Mouse (Mus musculus): ENCODE data around the gene Wwox. TPM values are rescaled to one million over a fixed set of nuclear protein-coding genes. Genes with fewer than 3 reads are reported as not detected.
A peak's percentile ranks its signal among the peaks of the same experiment; 100 is the strongest.

Wwox gene
- polyA plus RNA-seq, 1 experiment from 2014 or later: 6.6 TPM

DNA sequence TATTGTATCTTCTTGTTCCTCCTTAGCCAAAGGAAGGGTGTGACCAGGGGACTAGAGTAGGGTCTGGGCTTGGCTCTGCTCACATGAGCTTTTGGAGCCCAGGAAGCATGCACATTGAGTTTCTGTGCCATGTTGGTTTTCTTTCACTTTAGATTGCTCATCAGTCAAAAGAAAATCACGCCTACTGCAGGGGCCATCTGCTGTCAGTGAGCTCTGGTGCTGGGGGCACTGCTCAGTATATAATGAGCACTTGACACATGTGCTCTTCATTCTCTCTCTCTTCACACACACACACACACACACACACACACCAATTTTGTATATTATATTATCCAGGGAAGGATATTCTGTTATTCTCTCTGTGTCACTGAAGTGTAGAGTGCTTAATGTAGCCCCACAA lies 141.2 kb downstream of the Wwox start:
- Histone ChIP-seq H3K36me3 (ENCODE audit: inconsistent target) (no peaks in the 10 kb centered on the region), H3K27ac (no peak overlapping the region), H3K79me2 (ENCODE audit: inconsistent target) (no peaks in the 10 kb centered on the region), H3K4me3 (ENCODE audit: inconsistent target) (no peak overlapping the region)
- WGBS (ENCODE audit: missing documents): 86% methylated on average over 1 of the region's 1 CpGs

- no peaks in the 10 kb centered on the region for H3K36me3 ChIP-seq (ENCODE audit: inconsistent target)
- H3K27ac ChIP-seq: no peak overlapping the region
- no peaks in the 10 kb centered on the region for H3K79me2 ChIP-seq (ENCODE audit: inconsistent target)
- WGBS (ENCODE audit: missing documents): 96% methylated on average over 12 of the region's 12 CpGs
- no peak overlapping the region for H3K4me3 ChIP-seq (ENCODE audit: inconsistent target)
These were observed 150.9 kb downstream of the Wwox start for GRCm38 (mm10) chr8:114590336-114590867.

GRCm38 (mm10) chr8:114591296-114592280 lies 152.1 kb downstream of the Wwox start:
- Histone ChIP-seq H3K4me3 (ENCODE audit: inconsistent target) (no peak overlapping the region), H3K36me3 (ENCODE audit: inconsistent target) (no peaks in the 10 kb centered on the region), H3K79me2 (ENCODE audit: inconsistent target) (no peaks in the 10 kb centered on the region), H3K27ac (peak overlapping the region; percentile 54)
- WGBS (ENCODE audit: missing documents): 40% methylated on average over 26 of the region's 26 CpGs

DNA sequence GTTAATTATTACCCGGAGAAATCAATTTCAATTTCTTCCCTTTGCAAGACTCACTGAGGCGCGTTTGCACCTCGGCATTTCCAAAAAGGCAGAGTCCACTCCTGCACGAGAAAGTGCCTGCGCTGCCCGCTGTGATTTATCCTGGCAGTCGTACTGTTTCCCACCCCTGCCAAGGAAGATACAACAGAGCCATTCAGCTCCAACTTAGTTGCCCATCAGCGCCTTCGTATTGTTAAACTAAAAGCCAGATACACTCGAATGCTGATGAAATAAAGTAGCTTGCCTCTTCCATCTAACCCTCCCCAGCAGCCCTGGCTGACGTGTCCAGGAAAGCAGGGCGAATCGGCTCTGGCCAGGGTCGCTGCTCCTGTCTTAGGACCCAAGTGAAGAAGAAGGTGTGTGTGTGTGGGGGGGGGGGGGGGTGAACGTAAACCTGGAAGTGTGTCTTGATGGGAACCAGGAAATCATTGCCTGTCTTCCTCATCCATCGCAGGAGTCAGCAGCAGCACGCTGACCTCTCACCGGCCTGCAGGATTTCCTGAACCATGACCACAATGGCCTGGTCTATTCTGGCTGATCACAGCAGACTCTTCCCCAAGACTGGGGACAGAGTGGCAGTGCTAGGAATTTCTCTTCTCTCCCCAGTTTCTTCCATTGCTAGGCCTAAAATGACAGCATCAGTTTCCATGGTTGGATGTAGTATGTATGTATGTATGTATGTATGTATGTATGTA lies 154.1 kb downstream of the Wwox start:
- Histone ChIP-seq H3K4me3 (ENCODE audit: inconsistent target) (no peak overlapping the region), H3K36me3 (ENCODE audit: inconsistent target) (no peaks in the 10 kb centered on the region), H3K27ac (no peak overlapping the region), H3K79me2 (ENCODE audit: inconsistent target) (no peaks in the 10 kb centered on the region)
- WGBS (ENCODE audit: missing documents): 77% methylated on average over 15 of the region's 19 CpGs

DNA sequence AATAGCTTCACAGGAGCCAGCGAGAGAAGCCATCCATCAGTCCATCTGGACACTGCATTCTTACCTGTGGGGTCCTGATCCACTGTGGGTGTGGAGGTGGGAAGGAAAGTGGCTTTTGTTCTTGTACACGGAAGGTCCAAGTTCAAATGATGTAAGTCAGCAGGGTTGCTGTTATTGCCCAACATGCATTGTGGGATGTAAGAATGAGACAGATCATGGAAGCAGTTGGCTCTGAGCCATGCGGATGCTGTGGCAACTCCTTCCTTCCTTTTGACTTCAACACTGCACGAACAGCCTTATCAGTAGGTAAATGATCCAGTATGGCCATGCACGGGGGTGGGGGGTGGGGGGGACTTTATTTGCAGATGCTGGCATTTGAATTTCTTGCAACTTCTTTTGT lies 155.4 kb downstream of the Wwox start:
- H3K4me3 ChIP-seq (ENCODE audit: inconsistent target): no peak overlapping the region
- 25% methylated on average over 5 of the region's 5 CpGs for WGBS (ENCODE audit: missing documents)
- no peaks in the 10 kb centered on the region for H3K79me2 ChIP-seq (ENCODE audit: inconsistent target)
- no peaks in the 10 kb centered on the region for H3K36me3 ChIP-seq (ENCODE audit: inconsistent target)
- no peak overlapping the region for H3K27ac ChIP-seq

- H3K79me2 ChIP-seq (ENCODE audit: inconsistent target): no peaks in the 10 kb centered on the region
- no peak overlapping the region for H3K27ac ChIP-seq
- no peak overlapping the region for H3K4me3 ChIP-seq (ENCODE audit: inconsistent target)
- no peaks in the 10 kb centered on the region for H3K36me3 ChIP-seq (ENCODE audit: inconsistent target)
- WGBS (ENCODE audit: missing documents): 90% methylated on average over 10 of the region's 10 CpGs
These were observed 160.1 kb downstream of the Wwox start for GRCm38 (mm10) chr8:114599555-114599954.

DNA sequence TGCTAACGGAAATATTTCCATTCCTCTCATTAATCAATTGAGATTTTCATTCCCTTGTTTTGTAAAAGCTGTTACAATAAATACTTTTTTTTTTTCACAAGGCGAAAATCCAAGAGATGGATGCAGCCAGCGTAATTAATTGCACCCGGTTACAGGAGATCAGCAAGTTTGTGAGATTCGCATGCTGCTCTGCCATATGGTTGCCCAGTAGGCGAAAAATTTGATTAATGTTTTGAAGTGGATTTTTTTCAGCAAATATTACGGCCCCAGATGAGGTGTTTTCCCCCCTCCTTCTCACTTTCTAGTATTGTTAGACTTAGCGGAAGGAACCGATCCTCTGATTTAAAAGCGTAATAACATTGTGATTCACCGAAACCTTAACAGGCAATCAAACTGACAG lies 160.7 kb downstream of the Wwox start:
- Histone ChIP-seq H3K36me3 (ENCODE audit: inconsistent target) (no peaks in the 10 kb centered on the region), H3K79me2 (ENCODE audit: inconsistent target) (no peaks in the 10 kb centered on the region), H3K4me3 (ENCODE audit: inconsistent target) (no peak overlapping the region), H3K27ac (no peak overlapping the region)
- 95% methylated on average over 11 of the region's 11 CpGs for WGBS (ENCODE audit: missing documents)

- H3K4me3 ChIP-seq (ENCODE audit: inconsistent target): no peak overlapping the region
- no peaks in the 10 kb centered on the region for H3K36me3 ChIP-seq (ENCODE audit: inconsistent target)
- WGBS (ENCODE audit: missing documents): 79% methylated on average over 3 of the region's 4 CpGs
- no peaks in the 10 kb centered on the region for H3K79me2 ChIP-seq (ENCODE audit: inconsistent target)
- no peak overlapping the region for H3K27ac ChIP-seq
These were observed 163.6 kb downstream of the Wwox start for GRCm38 (mm10) chr8:114603046-114603445.

GRCm38 (mm10) chr8:114603561-114603960 lies 164.1 kb downstream of the Wwox start:
- Histone ChIP-seq H3K79me2 (ENCODE audit: inconsistent target) (no peaks in the 10 kb centered on the region), H3K4me3 (ENCODE audit: inconsistent target) (no peak overlapping the region), H3K36me3 (ENCODE audit: inconsistent target) (no peaks in the 10 kb centered on the region), H3K27ac (no peak overlapping the region)
- WGBS (ENCODE audit: missing documents): 64% methylated on average over 6 of the region's 6 CpGs

GRCm38 (mm10) chr8:114604315-114604714 lies 164.9 kb downstream of the Wwox start:
- WGBS (ENCODE audit: missing documents): 96% methylated on average over 16 of the region's 16 CpGs
- no peak overlapping the region for H3K27ac ChIP-seq
- no peaks in the 10 kb centered on the region for H3K36me3 ChIP-seq (ENCODE audit: inconsistent target)
- no peak overlapping the region for H3K4me3 ChIP-seq (ENCODE audit: inconsistent target)
- no peaks in the 10 kb centered on the region for H3K79me2 ChIP-seq (ENCODE audit: inconsistent target)

DNA sequence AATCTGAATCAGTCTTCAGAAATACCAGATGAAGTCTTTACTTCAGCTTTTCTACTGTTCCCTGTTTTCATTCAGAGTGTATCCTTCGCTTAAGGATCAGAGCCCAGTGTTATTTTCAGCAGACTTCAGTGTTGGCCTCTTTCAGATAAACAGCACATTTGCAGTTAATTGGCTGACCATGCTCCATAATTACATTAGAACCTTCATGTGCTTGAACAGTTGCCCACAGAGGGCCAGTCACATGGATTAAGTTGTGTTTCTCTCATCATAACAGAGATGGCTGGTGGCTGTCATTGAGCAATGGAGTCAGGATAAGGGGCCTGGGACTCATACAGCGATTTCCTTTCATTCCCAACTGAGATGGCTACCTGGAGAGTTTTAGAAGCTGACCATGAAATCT lies 166.2 kb downstream of the Wwox start:
- H3K27ac ChIP-seq: no peak overlapping the region
- H3K4me3 ChIP-seq (ENCODE audit: inconsistent target): no peak overlapping the region
- no peaks in the 10 kb centered on the region for H3K36me3 ChIP-seq (ENCODE audit: inconsistent target)
- WGBS (ENCODE audit: missing documents): 95% methylated on average over 2 of the region's 2 CpGs
- H3K79me2 ChIP-seq (ENCODE audit: inconsistent target): no peaks in the 10 kb centered on the region

DNA sequence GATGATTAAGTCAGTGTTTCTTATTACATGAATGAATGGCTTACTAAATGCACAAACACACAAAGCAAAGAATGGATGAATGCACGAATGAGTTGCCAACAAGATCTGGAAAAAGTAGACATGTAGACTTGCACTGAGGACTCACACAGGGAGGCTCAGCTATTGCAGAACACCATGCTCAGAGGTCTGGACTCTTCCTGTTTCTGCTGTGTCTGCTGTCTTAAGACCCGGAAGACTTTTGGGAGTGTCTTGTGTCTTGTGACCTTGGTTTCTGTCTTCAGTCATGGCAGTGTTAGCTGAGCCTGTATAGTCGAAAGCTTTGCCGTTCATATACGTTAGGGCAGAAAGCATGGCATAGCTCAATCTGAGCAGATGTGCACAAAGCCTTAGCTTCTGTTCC lies 169.9 kb downstream of the Wwox start:
- WGBS (ENCODE audit: missing documents): 80% methylated on average over 5 of the region's 5 CpGs
- H3K4me3 ChIP-seq (ENCODE audit: inconsistent target): no peak overlapping the region
- no peak overlapping the region for H3K27ac ChIP-seq
- no peaks in the 10 kb centered on the region for H3K79me2 ChIP-seq (ENCODE audit: inconsistent target)
- no peaks in the 10 kb centered on the region for H3K36me3 ChIP-seq (ENCODE audit: inconsistent target)

GRCm38 (mm10) chr8:114611075-114611474 lies 171.6 kb downstream of the Wwox start:
- Histone ChIP-seq H3K79me2 (ENCODE audit: inconsistent target) (no peaks in the 10 kb centered on the region), H3K36me3 (ENCODE audit: inconsistent target) (no peaks in the 10 kb centered on the region), H3K27ac (no peak overlapping the region), H3K4me3 (ENCODE audit: inconsistent target) (no peak overlapping the region)
- 97% methylated on average over 7 of the region's 7 CpGs for WGBS (ENCODE audit: missing documents)

- no peak overlapping the region for H3K27ac ChIP-seq
- H3K36me3 ChIP-seq (ENCODE audit: inconsistent target): no peaks in the 10 kb centered on the region
- H3K4me3 ChIP-seq (ENCODE audit: inconsistent target): no peak overlapping the region
- WGBS (ENCODE audit: missing documents): 73% methylated on average over 3 of the region's 3 CpGs
- no peaks in the 10 kb centered on the region for H3K79me2 ChIP-seq (ENCODE audit: inconsistent target)
These were observed 172.6 kb downstream of the Wwox start for GRCm38 (mm10) chr8:114612091-114612490.

- 88% methylated on average over 4 of the region's 4 CpGs for WGBS (ENCODE audit: missing documents)
- H3K36me3 ChIP-seq (ENCODE audit: inconsistent target): no peaks in the 10 kb centered on the region
- H3K4me3 ChIP-seq (ENCODE audit: inconsistent target): no peak overlapping the region
- no peaks in the 10 kb centered on the region for H3K79me2 ChIP-seq (ENCODE audit: inconsistent target)
- no peak overlapping the region for H3K27ac ChIP-seq
These were observed 176.0 kb downstream of the Wwox start for GRCm38 (mm10) chr8:114615413-114615812.
